Mouse (Mus musculus): ENCODE results near the gene Pros1.

DNA sequence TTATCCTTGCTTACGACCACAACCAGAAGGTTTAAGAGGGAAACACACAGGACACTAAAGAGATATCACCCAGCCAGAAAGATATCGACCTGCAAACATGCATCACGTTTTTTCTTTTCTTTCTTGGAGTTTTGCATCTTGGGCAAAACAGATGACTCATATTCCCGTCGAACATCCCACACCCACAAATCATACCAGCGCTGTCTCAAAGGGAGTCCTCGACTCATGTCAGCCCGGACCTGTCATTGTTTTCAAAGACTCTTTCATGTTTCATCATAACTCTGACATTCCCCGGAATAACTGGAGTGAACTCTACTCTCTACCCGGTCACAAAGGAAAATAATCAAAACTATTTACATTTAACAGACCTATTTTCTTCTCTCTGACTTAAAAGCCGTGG, 82.2 kb downstream of the Pros1 start:
- no peak for TF ChIP-seq ZC3H11A (IDR thresholded peaks at IDR 0.05; ENCODE audit: borderline replicate concordance, low read depth, low read length)
- no peak for TF ChIP-seq ZNF384 (IDR thresholded peaks at IDR 0.05; ENCODE audit: low read depth, low read length)
- no peak for TF ChIP-seq HCFC1 (IDR thresholded peaks at IDR 0.05; ENCODE audit: borderline replicate concordance, insufficient read depth, low read length)
- no peak for TF ChIP-seq CHD2 (IDR thresholded peaks at IDR 0.05; ENCODE audit: low read depth, low read length)
